Mouse (Mus musculus) left cerebral cortex, adult 2 months (tissue): ENCODE measurements around the gene Pvrig. TPM values are rescaled to one million over a fixed set of nuclear protein-coding genes. Genes with fewer than 3 reads are reported as not detected.
"Not testable (repeated sequence)": the region's sequence is repeated elsewhere in the genome, so short reads cannot be mapped to it uniquely, and the experiment has no call there.

ENCODE experiments used
- DNase-seq, 2 experiments: peaks; one replicate each; pipeline ENCODE4 v3.0.0; 2021 to 2022; ENCODE audit warnings: low spot score in 2 of 2, mixed read lengths in 1 of 2; ENCODE audit errors: extremely low spot score in 1 of 2
- H3K27ac ChIP-seq: fragments of 200-600 bp; 2 replicates; pipeline ENCODE4 v1.8.1; 2022
- H3K4me3 ChIP-seq: fragments of 200-600 bp; 2 replicates; pipeline ENCODE4 v1.8.1; 2022
- CTCF ChIP-seq: fragments of 200-600 bp; IDR thresholded peaks from 2 replicates; pipeline ENCODE4 v1.8.1; 2022; ENCODE audit warnings: antibody characterized with exemption, mild to moderate bottlenecking, moderate library complexity
- intact Hi-C: fragments of 180-260 bp; cut with DNase I; formaldehyde crosslinking; loops from one replicate; pipeline ENCODE4 v1.15.1; 2025
- long read RNA-seq, 2 experiments: library from polyadenylated mRNA; stranded (forward); transcript quantifications; one replicate each; pipeline ENCODE4 v2.0.0; 2021; ENCODE audit warnings: borderline mapping rate in 2 of 2
- total RNA-seq, 2 experiments: library from RNA; stranded (reverse); gene quantifications; 2 replicates each; pipeline ENCODE4 v1.2.3; 2021

Gene Pvrig
- not detected for total RNA-seq
- long read RNA-seq, experiment 1 = 0 reads
- long read RNA-seq, experiment 2 = 0 reads

- Histone ChIP-seq H3K4me3 (no peak within 1 kb of the TSS), H3K27ac (no peak within 1 kb of the TSS)
- TF ChIP-seq CTCF = no peak
- intact Hi-C loops = no loop called here
- DNase-seq = no peak
Measured at GRCm38 (mm10) chr5:138341661-138342060, at the start of gene Pvrig. TSS of gene Pvrig (plus strand) at chr5:138341961.

GRCm38 (mm10) chr5:138294158-138294557, 47.6 kb upstream of the Pvrig start:
- TF ChIP-seq CTCF = no peak
- DNase-seq = no peak
- intact Hi-C loops = no loop called here
- Histone ChIP-seq H3K4me3 (no peak overlapping the region), H3K27ac (no peak overlapping the region)

GRCm38 (mm10) chr5:138299613-138300012, 42.1 kb upstream of the Pvrig start:
- H3K27ac ChIP-seq = no peak overlapping the region
- DNase-seq = no peak
- intact Hi-C loops = loop anchor here (5.0 kb wide), 1 partner anchor 77 kb away; no protein-coding TSS in a partner anchor
- TF ChIP-seq CTCF = no peak
- no peak overlapping the region for H3K4me3 ChIP-seq

GRCm38 (mm10) chr5:138312795-138313194, 29.0 kb upstream of the Pvrig start:
- H3K4me3 ChIP-seq = no peak overlapping the region
- H3K27ac ChIP-seq = no peak overlapping the region
- intact Hi-C loops = no loop called here
- no peak for TF ChIP-seq CTCF
- no peak for DNase-seq

- intact Hi-C loops = no loop called here
- Histone ChIP-seq H3K27ac (no peak overlapping the region), H3K4me3 (no peak overlapping the region)
- DNase-seq = no peak
- no peak for TF ChIP-seq CTCF
Measured at GRCm38 (mm10) chr5:138343216-138343615, 1.5 kb downstream of the Pvrig start.

- H3K27ac ChIP-seq, H3K4me3 ChIP-seq, intact Hi-C loops, DNase-seq: not testable (repeated sequence)
Measured at GRCm38 (mm10) chr5:138363208-138363607, 21.4 kb downstream of the Pvrig start.

GRCm38 (mm10) chr5:138365347-138365746, 23.6 kb downstream of the Pvrig start:
- intact Hi-C loops, H3K4me3 ChIP-seq, H3K27ac ChIP-seq, DNase-seq: not testable (repeated sequence)

Other genes with a start within 250 kb of the Pvrig start
- 10 to 100 TPM; 14.7 to 16.5 TPM for gene Zscan21, start 225.1 kb upstream of the Pvrig start, total RNA-seq
- gene Zfp113, start 186.2 kb upstream of the Pvrig start, total RNA-seq = 10 to 100 TPM; 10.7 to 13.4 TPM
- 100 to 1,000 TPM; 125 to 136 TPM for gene Cops6, start 180.9 kb upstream of the Pvrig start, total RNA-seq
- 10 to 100 TPM; 24.5 to 28.5 TPM for gene Ap4m1, start 170.0 kb upstream of the Pvrig start, total RNA-seq
- gene Mcm7, start 169.5 kb upstream of the Pvrig start, total RNA-seq = 10 to 100 TPM; 16.0 to 18.9 TPM
- 10 to 100 TPM; 43.8 to 45.2 TPM for gene Taf6, start 154.5 kb upstream of the Pvrig start, total RNA-seq
- gene Cnpy4, start 154.5 kb upstream of the Pvrig start, total RNA-seq = 10 to 100 TPM; 13.5 to 17.1 TPM
- 1 to 10 TPM; 7.8 to 9.3 TPM for gene Mblac1, start 147.6 kb upstream of the Pvrig start, total RNA-seq
- gene Nxpe5, start 116.1 kb upstream of the Pvrig start, total RNA-seq = under 1 TPM in 1 of 2 experiments, not detected in 1; 0.14 TPM
- gene Lamtor4, start 86.5 kb upstream of the Pvrig start, total RNA-seq = 10 to 100 TPM; 47.7 to 49.6 TPM
- gene BC037034, start 77.9 kb upstream of the Pvrig start, total RNA-seq = 10 to 100 TPM; 64.2 to 67.8 TPM
- gene Gal3st4, start 69.1 kb upstream of the Pvrig start, total RNA-seq = 1 to 10 TPM; 3.2 to 3.3 TPM
- gene Gm43720, start 62.0 kb upstream of the Pvrig start, total RNA-seq = under 1 TPM in 1 of 2 experiments, not detected in 1; 0.09 TPM
- 1 to 10 TPM in 1 of 2 experiments, under 1 TPM in 1; 0.61 to 1.9 TPM for gene Gpc2, start 62.0 kb upstream of the Pvrig start, total RNA-seq
- under 1 TPM; 0.65 to 0.68 TPM for gene Stag3, start 61.7 kb upstream of the Pvrig start, total RNA-seq
- gene Zfp157, start 99.5 kb downstream of the Pvrig start, total RNA-seq = 10 to 100 TPM; 17.7 to 23.5 TPM
- not detected for gene 1700123K08Rik, start 222.8 kb downstream of the Pvrig start, total RNA-seq